In the genomic region with DNA sequence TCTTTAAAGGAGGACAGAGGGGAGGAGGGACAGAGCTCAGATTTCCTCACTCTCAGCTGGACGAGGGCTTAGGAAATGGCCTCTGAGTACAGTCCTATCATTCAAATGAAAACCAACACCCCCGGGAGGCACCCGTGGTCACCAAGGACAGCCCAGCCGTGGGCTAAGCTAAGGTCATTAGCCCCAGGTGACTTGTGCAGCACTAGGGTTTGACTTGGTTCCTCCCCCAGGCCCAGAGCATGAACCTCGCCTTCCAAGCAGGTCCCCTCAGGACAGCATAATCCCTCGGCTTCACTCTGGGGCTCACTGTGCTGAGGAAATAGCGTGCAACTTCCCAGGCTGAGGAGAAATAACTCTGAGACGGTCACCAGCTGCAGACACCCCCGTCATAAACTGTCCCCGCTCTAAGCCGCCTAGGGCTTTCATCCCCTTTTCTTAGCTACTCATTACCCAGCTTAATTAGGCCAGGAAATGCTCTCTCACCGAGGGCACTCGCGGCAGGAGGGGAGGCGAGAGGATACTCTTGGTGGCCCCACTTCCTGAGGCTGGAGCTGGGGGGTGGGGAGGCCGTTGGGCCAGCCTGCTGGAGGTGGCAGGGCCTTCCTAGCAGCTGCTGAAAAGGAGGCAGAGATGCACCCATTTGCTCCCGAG, we compare ENCODE assay signal across 8 mouse cellular contexts.
DNase-seq lines count a peak whose midpoint lies in the region; ATAC-seq and TF ChIP-seq lines count a peak whose summit lies in the region.

No protein-coding gene starts in this region.

- no peak for TF ChIP-seq CTCF in forebrain, postnatal 0 days (IDR thresholded peaks at IDR 0.05; ENCODE audit: low read depth)
- TF ChIP-seq CTCF in liver, embryonic 14.5 days (IDR thresholded peaks at IDR 0.05; ENCODE audit: low read depth) = no peak

- peaks cover 6% of the 10 kb centered on the region for H3K4me1 ChIP-seq in lung, embryonic 16.5 days (replicated peaks; ENCODE audit: control insufficient read depth, insufficient read depth, low read length)
- peaks cover 4% of the 10 kb centered on the region for H3K4me1 ChIP-seq in forebrain, postnatal 0 days (ENCODE audit: insufficient read depth)
- H3K4me1 ChIP-seq in intestine, embryonic 15.5 days (replicated peaks) = peaks cover 8% of the 10 kb centered on the region
- peaks cover 18 to 36% of the 10 kb centered on the region in 2 experiments for H3K4me1 ChIP-seq in liver, embryonic 14.5 days (replicated peaks; ENCODE audit: control insufficient read depth in 2 of 2, insufficient read depth in 2 of 2, low read length in 1 of 2)
- H3K4me1 ChIP-seq in stomach, embryonic 15.5 days = peaks cover 9% of the 10 kb centered on the region

- H3K9me3 ChIP-seq in lung, embryonic 16.5 days (ENCODE audit: control insufficient read depth, low read length) = no peaks in the 10 kb centered on the region
- no peaks in the 10 kb centered on the region for H3K9me3 ChIP-seq in forebrain, postnatal 0 days (ENCODE audit: low read length)
- no peaks in the 10 kb centered on the region for H3K9me3 ChIP-seq in intestine, embryonic 15.5 days
- no peaks in the 10 kb centered on the region for H3K9me3 ChIP-seq in liver, embryonic 14.5 days (ENCODE audit: control insufficient read depth, low read length)
- H3K9me3 ChIP-seq in stomach, embryonic 15.5 days = no peaks in the 10 kb centered on the region

- no peaks in the 10 kb centered on the region for H3K27me3 ChIP-seq in lung, embryonic 16.5 days (ENCODE audit: control insufficient read depth, insufficient read depth, low read depth, low read length)
- H3K27me3 ChIP-seq in forebrain, postnatal 0 days (ENCODE audit: insufficient read depth, low read length) = no peaks in the 10 kb centered on the region
- no peaks in the 10 kb centered on the region for H3K27me3 ChIP-seq in intestine, embryonic 15.5 days (replicated peaks)
- H3K27me3 ChIP-seq in liver, embryonic 14.5 days (ENCODE audit: control insufficient read depth, insufficient read depth, low read length) = no peaks in the 10 kb centered on the region
- no peaks in the 10 kb centered on the region for H3K27me3 ChIP-seq in stomach, embryonic 15.5 days (replicated peaks)

- peak; percentile 49; the same call in 1 of the 2 replicates for ATAC-seq in lung, embryonic 16.5 days (ENCODE audit: low read depth)
- ATAC-seq in forebrain, postnatal 0 days = peak; percentile 56
- ATAC-seq in intestine, embryonic 15.5 days = peak; percentile 88
- ATAC-seq in liver, embryonic 14.5 days (ENCODE audit: insufficient read depth) = no peak
- ATAC-seq in stomach, embryonic 15.5 days (ENCODE audit: insufficient read depth, low FRiP score, low read depth) = no peak; the same call in 1 of the 2 replicates

- H3K9ac ChIP-seq in lung, embryonic 16.5 days (ENCODE audit: low read length) = no peak overlapping the region; the same call in 1 of the 2 replicates
- H3K9ac ChIP-seq in forebrain, postnatal 0 days = no peak overlapping the region
- no peak overlapping the region for H3K9ac ChIP-seq in intestine, embryonic 15.5 days
- H3K9ac ChIP-seq in liver, embryonic 14.5 days (replicated peaks) = no peak overlapping the region
- no peak overlapping the region for H3K9ac ChIP-seq in stomach, embryonic 15.5 days

- TF ChIP-seq EP300 in liver, embryonic 14.5 days (IDR thresholded peaks at IDR 0.05; ENCODE audit: low read depth) = no peak

- WGBS in lung, embryonic 16.5 days = 9% methylated on average over 17 of the region's 17 CpGs
- 7% methylated on average over 17 of the region's 17 CpGs for WGBS in forebrain, postnatal 0 days
- 4% methylated on average over 17 of the region's 17 CpGs for WGBS in intestine, embryonic 15.5 days
- WGBS in liver, embryonic 14.5 days (ENCODE audit: insufficient replicate concordance) = 24% methylated on average over 17 of the region's 17 CpGs
- WGBS in stomach, embryonic 15.5 days = 9% methylated on average over 17 of the region's 17 CpGs

- no peaks in the 10 kb centered on the region for H3K36me3 ChIP-seq in lung, embryonic 16.5 days (ENCODE audit: control insufficient read depth, insufficient read depth, low read length)
- no peaks in the 10 kb centered on the region for H3K36me3 ChIP-seq in forebrain, postnatal 0 days (ENCODE audit: insufficient read depth)
- H3K36me3 ChIP-seq in intestine, embryonic 15.5 days = no peaks in the 10 kb centered on the region
- H3K36me3 ChIP-seq in liver, embryonic 14.5 days (replicated peaks; ENCODE audit: control insufficient read depth, insufficient read depth, low read depth) = no peaks in the 10 kb centered on the region
- no peaks in the 10 kb centered on the region for H3K36me3 ChIP-seq in stomach, embryonic 15.5 days

- peak overlapping the region; percentile 25 for H3K4me2 ChIP-seq in lung, embryonic 16.5 days (ENCODE audit: low read depth, low read length)
- no peak overlapping the region for H3K4me2 ChIP-seq in forebrain, postnatal 0 days (ENCODE audit: low read depth)
- peak overlapping the region; percentile 42 for H3K4me2 ChIP-seq in intestine, embryonic 15.5 days (replicated peaks)
- H3K4me2 ChIP-seq in liver, embryonic 14.5 days (ENCODE audit: low read depth) = peak overlapping the region; percentile 14
- H3K4me2 ChIP-seq in stomach, embryonic 15.5 days = peak overlapping the region; percentile 30

- no peak overlapping the region for H3K4me3 ChIP-seq in lung, embryonic 16.5 days (ENCODE audit: low read length)
- no peak overlapping the region for H3K4me3 ChIP-seq in forebrain, postnatal 0 days (ENCODE audit: low read depth, low read length)
- H3K4me3 ChIP-seq in intestine, embryonic 15.5 days (replicated peaks) = no peak overlapping the region
- H3K4me3 ChIP-seq in liver, embryonic 14.5 days (ENCODE audit: insufficient read depth in 1 of 2, low read depth in 2 of 2, low read length in 2 of 2) = no peak overlapping the region
- no peak overlapping the region for H3K4me3 ChIP-seq in stomach, embryonic 15.5 days (replicated peaks)

- no peak for DNase-seq in lung, adult 18-20 months
- peak; percentile 28 to 39 for DNase-seq in cerebellum, postnatal 14 days
- no peak for DNase-seq in forebrain, postnatal 0 days
- no peak for DNase-seq in liver, embryonic 14.5 days (ENCODE audit: low read depth in 3 of 3, low spot score in 3 of 3)
- no peak for DNase-seq in thymus, postnatal 25 days

- no peak overlapping the region for H3K27ac ChIP-seq in lung, embryonic 16.5 days (ENCODE audit: low read length)
- H3K27ac ChIP-seq in forebrain, postnatal 0 days (ENCODE audit: low read depth, low read length) = no peak overlapping the region
- H3K27ac ChIP-seq in intestine, embryonic 15.5 days = peak overlapping the region; percentile 27; the same call in 1 of the 2 replicates
- H3K27ac ChIP-seq in liver, embryonic 14.5 days = no peak overlapping the region
- no peak overlapping the region for H3K27ac ChIP-seq in stomach, embryonic 15.5 days

Comparison
In these comparisons a context has a peak if more than half of its experiments do, and no peak if none do; other contexts are left out.
1. ATAC-seq: peak in lung, embryonic 16.5 days (single experiment), forebrain, postnatal 0 days (single experiment) and intestine, embryonic 15.5 days (single experiment); none in liver, embryonic 14.5 days (single experiment) and stomach, embryonic 15.5 days (single experiment).
2. DNase-seq: peak in cerebellum, postnatal 14 days (2 of 2); none in lung, adult 18-20 months (0 of 2), forebrain, postnatal 0 days (single experiment), liver, embryonic 14.5 days (0 of 3) and thymus, postnatal 25 days (single experiment).